Mouse (Mus musculus) monocyte, adult 2 months (primary cell): ENCODE results near the gene Efcab6.
"Not testable (repeated sequence)": the region's sequence is repeated elsewhere in the genome, so short reads cannot be mapped to it uniquely, and the experiment has no call there.

Experiments
- DNase-seq, 2 experiments: peaks; one replicate each; pipeline ENCODE4 v3.0.0; 2022; ENCODE audit warnings: low spot score in 2 of 2, low read depth in 1 of 2

The Efcab6 gene

DNA sequence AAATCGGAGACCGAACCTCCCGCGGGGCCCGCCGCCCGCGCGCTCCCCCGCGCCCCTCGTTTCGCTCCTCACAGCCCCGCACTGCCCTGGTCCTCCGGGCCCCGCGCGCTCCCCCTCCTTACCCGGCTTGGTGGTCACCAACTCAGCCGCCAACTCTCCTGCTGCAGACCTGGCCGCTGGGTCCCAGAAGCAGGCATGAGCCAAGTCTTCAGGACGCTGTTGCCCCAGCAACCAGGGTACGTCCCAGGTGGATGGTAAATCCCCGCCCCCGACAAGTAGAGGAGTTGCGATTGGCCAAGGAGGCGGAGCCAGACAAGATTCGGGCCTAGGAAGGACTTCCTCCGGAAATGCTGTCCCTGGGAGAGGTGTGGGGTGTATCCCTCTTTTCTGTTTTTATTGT, at the start of gene Efcab6:
Efcab6 (minus strand) TSS at position 240 of the 400 bp plus-strand sequence.
- no peak for DNase-seq

DNA sequence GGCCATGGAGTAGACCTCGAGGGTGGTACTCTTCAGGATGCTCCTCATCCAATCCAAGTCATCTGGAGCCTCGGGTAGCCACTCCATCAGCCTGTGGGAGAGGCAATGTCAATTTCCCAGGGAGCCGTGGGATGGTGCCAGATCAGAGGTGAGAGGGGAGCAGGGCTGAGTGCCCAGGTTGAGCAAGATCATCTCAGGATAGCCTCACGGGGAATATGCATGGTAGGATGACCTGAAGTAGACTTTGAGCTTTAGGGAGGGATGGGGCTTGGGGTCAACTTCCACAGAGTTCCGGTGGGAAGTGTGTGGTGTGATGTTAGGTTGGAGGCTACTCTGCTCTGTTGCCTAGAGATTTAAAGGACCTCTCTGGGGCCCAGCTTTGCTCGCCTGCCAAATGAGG, 48.7 kb upstream of the Efcab6 start:
- no peak for DNase-seq

DNA sequence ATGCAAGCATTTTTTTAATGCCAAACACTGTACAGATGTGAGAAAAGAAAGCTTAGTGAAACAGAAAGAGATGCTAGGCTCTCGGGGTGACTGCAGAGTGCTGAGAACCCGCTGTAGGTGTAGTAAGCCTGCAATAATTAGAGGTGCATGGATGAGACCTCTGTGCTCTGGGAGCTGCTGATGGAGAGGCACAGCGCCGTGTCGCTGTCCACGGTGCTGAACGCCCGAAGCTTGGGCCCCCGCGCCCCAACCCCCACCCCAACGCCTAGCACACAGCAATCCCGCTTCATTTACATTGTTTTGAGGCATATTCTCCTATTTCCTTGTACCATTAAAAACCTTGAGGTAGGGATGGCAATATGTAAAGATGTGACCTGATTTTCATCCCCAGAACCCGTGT, 43.7 kb upstream of the Efcab6 start:
- DNase-seq = no peak

DNA sequence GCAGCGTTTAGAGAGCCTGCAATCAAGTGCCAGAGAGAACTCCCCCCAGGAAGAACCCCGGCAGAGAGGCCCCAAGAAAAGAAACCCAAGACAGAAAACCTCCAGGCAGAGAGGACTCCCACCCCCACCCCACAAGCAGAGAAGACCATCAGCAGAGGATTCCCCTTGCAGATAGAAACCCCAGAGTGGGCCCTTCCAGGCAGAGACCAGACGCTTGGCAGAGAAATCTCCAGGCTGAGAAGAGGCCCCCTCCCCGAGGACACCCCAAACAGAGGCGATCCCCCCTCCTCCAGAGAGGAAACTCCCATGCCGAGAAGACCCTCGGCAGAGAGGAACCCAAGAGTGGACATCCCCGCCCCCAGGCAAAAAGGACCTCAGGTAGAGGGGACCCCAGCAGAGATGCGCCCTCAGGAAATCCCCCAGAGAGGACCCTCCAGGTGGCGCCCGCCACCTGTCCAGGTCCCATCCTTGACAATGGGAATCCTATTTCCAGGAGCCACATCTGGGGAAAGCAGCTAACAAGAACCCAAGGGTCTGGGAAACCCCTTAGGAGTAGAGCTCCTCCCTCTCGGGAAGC, 40.8 kb upstream of the Efcab6 start:
- DNase-seq = no peak

DNA sequence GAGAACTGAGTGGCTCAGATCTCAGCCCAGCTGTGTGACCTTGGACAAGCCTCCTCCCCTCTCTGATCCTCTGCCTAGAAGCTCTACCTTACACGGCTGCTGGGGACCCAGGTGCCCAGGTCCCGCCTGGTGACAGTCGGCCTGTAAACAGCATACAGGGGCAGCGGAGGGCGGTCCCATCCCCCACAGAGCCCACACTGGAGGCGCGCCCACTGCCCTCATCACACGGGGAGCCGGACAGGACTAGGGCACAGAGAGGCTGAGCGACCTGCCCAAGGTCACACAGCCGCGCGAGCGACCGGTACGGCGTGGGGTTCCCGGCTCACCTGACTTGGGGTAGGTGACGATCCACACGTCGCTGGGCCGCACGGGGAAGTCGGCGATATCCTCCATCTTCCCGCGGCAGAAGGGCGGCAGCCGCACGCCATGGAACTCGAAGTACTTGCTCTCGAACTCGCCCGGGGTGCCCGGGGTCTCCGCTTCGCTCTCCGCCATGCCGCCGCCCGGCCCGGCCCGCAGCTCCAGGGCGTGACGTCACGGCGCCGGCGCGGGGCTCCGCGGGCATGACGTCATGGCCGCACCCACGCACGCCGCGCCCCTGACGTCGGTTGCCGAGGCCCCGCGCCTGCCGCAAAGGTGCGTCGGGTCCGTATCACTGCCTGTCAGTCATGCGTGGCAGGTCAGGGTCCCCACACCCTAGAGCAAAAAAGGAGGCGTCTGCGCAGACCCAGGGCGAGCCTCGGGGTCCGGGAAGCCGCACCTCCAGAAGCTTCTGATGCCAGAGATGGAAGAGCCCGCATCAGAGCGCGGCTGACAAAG, 40.1 kb upstream of the Efcab6 start, which contains the start of gene Sult4a1:
Sult4a1 (minus strand) TSS at position 650 of the 819 bp plus-strand sequence.
- DNase-seq = no peak

DNA sequence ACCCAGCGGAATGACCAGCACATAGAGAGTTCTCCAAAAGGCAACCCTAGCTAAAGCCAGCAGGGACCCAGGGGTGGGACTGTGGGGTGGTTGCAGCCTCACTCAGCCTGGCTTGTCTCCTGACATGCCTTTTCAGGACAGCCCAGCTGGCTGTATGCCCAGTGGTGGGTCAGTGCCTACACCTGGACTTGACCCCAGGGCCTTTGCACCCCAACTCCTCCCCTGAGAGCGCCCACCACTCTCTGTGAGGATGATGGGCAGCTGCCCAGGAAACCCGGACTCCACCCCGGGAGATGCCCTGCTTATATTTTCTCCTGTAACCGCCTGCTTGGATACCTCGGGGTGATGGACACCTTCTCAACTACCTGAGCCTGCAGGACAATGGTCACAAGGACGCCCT, 39.4 kb upstream of the Efcab6 start:
- DNase-seq = no peak

DNA sequence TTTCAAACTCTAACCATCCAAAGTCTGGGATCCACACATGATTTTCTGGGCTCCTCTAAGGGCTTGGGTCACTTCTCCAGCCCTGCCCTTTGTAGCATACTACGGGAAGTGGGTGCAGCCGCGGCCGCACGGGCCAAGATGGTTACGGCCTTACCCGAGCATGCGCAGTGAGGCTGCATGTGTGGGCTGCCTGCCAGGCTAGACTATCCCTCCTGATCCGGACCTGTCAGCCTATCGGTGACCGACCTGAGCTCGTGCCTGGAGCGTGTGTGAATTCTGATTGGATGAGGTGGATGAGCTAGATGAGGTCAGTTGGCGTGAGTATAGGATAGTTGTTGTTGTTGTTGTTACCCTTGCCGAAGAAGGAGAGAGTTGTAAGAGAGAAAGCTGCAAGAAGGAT, 32.4 kb upstream of the Efcab6 start:
- DNase-seq = not testable (repeated sequence)

DNA sequence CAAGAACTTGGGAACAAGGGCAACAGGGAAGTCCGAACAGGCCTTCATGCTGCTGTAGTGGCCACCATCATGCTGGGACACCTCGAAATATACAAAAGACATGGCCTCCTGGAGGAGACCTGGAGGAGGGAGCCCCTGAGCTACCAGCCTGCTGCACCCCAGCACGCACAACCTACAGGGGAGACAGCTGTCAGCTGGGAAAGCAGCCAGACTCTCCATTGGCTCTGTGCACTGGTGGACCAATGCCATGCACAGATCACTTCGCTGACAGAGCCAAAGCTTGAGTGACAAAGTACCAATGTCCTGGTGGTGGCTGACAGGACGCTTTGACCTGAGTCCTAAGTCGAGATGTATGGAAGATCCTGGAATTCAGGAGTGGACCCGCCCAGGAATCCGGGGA, 30.9 kb upstream of the Efcab6 start:
- DNase-seq = no peak

DNA sequence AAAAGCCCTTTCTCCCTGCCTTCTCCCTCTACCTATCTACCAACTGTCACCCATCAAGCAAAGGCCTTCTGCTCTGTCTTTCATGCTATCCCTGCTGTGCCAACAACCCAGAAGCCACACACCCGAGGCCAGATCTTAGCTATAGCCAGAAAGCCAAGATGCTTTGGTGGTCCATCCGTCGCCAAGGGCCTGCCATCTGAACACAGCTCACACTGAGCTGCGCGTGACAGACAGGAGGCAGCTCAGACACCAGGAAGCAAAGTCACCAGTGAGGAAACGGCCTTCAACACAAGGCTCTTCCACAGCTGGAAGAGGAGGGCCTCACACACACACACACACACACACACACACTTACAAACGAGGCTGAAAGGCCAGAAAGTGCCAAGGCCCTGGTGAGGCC, 29.7 kb upstream of the Efcab6 start:
- no peak for DNase-seq

DNA sequence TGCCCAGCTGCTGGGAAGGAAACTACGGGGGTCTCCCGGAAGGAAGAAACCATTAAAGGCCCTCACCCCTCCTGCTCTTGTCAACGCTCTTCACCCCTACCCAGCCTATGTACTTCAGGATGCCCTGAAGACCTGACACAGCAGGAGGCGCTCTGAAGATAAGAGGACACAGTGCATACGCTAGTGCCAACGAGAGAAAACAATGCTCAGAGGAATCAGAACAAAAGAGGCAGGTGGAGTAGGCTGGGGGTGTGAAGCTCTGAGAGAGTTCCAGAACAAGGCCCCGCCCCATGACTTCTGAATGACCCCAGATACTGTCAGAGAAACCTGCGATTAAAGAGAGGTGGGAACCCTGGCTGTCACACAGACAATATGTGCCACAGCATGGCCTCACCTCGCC, 21.6 kb upstream of the Efcab6 start:
- no peak for DNase-seq

DNA sequence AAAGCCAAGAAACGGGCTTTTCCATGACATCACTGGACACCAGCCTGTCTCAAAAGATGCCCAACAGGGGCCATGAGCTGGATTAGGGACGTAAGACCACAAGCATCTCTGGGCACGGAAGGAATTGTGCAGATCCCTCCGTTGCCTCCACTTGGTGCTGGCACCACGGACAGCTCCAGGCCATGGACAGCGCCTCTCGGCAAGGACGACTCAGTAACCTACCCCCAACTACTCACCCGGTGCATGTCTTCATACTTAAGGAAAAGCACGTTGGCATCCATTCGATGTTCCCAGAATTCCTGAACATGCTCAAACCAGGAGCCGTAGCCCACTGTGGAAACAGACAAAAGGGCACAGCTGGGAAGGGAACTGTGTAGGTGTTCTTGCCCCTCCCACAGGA, 21.2 kb upstream of the Efcab6 start:
- DNase-seq = no peak

DNA sequence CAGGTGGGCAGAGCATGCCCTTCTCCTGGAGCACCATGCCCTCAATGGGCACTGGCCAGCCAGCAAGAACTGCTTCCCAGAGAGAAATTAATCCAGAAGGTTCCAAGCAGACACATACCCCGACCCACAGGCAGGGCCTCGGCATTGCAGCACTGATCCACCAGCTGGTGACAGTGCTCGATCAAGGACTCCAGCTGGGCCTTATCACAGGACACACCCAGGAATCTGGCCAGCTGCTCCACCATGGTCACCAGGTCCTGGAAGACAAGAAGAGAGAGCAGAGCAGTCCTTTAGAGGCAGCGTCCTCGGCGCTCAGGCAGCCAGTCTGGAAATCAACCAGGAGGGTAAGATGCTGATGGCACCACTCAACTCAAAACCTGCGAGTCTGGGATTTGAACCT, 14.9 kb upstream of the Efcab6 start:
- no peak for DNase-seq

DNA sequence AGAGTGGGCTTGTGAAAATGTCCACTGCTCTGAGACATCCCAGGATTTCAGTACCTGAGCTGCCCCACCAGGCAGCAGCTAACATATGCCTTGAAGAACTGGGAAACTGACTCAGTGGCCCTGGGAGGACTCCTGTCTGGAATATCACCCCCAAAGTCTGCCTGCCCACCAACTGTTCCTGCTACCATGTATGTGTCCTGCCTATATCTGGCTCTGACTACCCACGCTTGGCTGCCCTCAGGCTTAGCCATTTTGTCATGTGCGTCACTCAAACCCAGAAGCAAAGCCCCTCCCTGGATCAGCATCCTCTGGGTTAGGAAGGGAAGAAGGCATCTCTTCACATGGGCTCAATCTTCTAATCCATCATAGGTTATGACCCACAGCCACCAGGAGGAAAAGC, 14.3 kb upstream of the Efcab6 start:
- DNase-seq = no peak

DNA sequence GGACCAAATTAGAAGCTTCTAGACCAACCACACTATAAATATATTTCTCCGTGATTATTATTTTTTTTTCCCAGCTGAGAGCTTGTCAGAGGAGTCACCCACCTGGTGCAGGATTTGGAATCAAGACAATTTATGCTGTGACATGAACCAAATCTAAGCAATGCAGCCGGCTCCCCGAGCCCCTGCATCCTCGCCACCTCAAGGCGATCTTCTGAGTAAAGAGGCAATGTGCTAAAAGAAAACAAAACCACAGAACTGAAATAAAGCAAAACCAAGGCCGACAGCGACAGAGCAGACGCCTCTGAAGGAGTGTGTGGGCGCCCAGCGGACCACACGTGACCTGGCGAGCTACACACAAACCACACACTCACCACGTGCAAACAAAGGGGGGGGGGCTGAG, 13.5 kb upstream of the Efcab6 start:
- no peak for DNase-seq

DNA sequence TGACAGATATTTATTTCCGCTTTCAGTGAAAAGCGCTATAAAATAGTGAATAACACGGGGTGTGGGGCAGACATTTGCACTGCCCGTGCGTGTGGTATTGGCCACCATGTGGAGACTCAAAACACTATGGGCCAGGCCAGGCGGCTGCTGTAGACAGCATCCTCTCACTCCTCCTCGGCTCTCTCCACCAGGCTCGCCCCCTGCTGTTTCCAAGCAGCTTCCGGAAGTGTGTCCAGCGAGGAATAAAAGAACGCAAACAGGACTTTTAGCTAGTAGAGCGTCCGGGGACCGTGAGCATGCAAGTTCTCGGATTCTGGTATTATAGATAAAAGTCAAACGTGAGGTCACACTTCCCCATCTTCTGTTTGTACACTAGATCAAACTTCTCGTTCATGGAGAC, 12.0 kb upstream of the Efcab6 start:
- DNase-seq = no peak

DNA sequence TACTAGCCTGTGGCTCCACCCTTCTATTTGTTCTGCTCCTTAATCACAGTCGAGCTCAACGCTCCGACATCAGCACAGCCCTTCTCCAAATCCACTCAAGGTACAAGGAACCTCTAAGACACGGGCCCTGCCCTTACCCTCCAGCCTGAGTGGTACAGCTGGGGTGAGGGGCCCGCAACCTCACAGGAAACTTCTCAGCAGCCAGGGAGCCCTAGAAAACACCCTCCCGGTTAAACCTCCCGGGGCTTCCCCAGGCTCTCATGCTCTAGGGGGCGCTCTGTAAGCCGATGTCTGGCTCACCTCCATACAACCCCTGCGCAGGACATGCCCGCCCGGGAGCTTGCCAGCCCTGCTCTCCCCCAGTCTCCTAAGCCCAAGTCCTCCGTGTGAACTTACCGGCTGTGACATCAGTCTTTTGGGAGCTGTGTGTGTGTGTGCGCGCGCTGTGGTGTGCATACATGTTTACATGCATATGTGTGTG, 9.6 kb upstream of the Efcab6 start:
- DNase-seq = no peak

DNA sequence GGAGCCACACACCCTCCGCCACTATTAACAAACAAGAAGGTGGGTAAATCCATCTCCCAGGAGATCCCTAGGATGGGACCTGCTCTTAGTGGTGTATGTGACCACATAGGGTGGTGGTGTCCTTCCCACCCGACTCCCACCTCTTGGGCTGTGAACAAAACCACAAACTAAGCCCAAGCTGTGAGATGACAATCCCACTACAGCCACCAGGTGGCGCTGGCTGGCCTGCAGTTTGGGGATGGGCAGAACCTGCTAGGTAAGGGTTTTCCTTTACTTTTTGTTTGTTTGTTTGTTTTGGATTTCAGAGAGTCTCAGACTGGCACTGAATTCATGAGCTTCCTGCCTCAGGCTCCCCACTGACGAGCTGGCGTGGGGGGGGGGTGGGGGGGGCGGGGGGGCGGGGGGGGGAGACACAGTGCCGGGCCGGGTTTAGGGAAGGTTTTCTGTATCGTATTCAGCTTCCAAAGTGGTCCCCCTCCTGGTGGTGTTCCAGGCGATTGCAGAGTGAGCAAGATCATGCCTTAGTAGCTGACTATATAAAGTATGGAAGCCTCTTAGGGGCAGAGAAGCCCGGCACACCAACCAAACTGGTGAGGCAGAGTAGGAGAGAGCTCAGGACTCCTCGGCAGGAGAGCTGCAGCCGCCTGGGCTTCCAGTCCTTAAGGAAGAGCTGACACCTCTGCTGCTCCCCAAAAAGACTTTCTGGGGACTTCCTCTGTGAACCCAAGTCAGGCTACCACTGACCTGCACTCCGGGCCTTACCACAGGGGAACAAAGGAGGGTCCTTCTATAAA, 8.9 kb upstream of the Efcab6 start:
- DNase-seq = peak in 1 of 2 experiments; percentile 8

DNA sequence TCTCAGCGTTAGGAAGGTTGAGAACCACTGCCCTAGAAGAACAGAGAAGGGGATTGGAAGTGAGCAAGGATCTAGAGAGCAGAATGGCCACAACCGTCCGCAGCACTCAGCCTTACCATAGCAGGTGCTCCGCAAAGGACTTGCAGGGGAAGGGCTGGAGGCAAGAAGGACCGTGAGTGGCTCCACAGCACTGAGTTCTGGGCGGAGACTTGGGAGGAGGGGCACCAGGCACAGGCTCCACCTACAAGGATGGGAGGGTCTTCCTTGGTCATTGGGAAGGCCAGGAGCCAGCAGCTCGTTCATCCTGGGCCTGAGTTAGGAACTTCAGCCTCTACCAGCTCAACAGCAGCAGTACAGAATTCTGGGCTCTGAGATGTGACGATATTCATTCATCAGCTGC, 7.9 kb upstream of the Efcab6 start:
- no peak for DNase-seq

DNA sequence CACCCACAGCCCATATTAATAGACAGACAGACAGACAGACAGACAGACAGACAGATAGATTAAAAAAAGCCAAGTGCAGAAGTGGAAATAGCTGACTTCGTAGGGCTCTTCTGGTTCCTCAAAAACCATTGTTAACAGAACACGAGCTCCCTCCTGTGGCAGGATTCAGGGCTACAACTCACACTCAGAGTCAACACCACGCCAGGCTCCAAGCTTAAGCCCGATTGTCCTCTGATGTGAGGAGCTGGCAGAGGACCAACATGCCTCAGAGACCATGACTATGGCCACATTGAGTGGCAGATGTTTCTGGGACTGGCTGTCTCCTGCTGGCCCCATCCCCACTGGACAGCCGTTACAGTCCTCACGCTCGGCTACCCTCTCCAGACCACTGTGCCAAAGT, 7.0 kb upstream of the Efcab6 start:
- peak in 1 of 2 experiments; percentile 29 for DNase-seq

DNA sequence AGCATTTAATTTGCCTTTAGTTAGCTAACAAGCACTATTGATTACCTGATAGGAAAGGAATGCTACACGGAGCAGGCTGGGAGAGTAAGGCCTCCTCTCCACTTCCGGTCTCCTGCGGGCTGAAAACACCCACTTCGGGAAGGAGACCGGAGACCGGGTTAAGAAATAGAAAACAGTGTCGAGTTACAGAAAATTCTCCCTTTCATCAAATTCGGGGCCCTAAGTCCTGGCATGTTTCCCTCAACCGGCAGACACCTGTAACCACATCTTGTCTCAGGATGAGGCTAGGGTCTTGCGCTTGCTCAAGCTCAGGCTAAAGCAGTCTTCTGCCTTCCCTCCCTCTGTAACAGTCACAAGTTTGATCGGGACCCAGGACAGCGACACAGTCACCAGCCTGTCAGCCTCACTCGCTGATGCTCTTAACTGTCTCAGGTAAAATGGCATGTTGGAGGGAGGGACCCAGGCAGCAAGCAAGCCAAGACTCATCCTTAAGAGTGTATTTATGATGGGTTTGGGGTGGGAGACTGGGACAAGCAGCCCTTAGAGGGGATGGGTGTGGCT, 5.0 kb upstream of the Efcab6 start:
- DNase-seq = no peak

DNA sequence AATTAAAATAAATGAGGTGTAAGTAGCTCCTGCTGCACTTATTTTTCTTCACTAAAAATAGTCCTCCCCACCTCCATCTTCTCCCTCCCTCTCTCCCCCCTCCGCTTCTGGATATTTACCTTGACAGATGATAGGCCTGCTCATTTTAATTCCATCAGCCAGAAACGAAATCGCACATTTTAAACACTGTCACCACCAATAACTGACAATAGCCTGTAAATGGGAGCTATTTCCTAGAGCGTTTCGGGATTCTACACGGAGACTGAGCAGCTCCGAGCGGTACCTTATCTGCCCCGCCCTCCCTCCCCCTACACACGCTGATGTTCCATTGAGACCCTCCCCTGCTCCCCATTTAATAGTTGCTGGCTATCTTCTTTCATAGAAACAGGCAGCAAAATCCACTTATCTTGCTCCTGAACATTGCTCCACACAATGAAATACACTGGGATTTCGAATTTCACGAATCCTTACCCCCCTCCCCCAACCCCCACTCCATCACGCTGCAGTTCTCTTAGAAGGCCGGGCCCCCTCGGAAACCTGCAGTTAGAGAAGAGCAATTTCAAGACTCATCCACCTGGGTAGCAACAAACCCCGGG, 4.4 kb upstream of the Efcab6 start:
- DNase-seq = no peak
